Mouse (Mus musculus): ENCODE data around the gene Trim44. TPM values are rescaled to one million over a fixed set of nuclear protein-coding genes. Genes with fewer than 3 reads are reported as not detected.

Trim44 gene
- total and polyA plus RNA-seq, 2 experiments from 2014 or later, result 41.2 to 116 TPM

- no peak for DNase-seq
- no peaks in the 10 kb centered on the region for H3K27me3 ChIP-seq (ENCODE audit: insufficient read depth, low read length)
- H3K27ac ChIP-seq (ENCODE audit: low read depth, low read length), result no peak overlapping the region
- H3K36me3 ChIP-seq (ENCODE audit: insufficient read depth), result no peaks in the 10 kb centered on the region
- H3K9ac ChIP-seq, result no peak overlapping the region
- H3K4me2 ChIP-seq (ENCODE audit: low read depth), result no peak overlapping the region
- no peaks in the 10 kb centered on the region for H3K9me3 ChIP-seq (ENCODE audit: low read length)
- ATAC-seq, result no peak
- no peak for TF ChIP-seq CTCF (IDR thresholded peaks at IDR 0.05; ENCODE audit: low read depth)
- no peak overlapping the region for H3K4me3 ChIP-seq (ENCODE audit: low read depth, low read length)
- 78% methylated on average over 3 of the region's 3 CpGs for WGBS
- no peaks in the 10 kb centered on the region for H3K4me1 ChIP-seq (ENCODE audit: insufficient read depth)
These were observed 76.5 kb downstream of the Trim44 start for GRCm38 (mm10) chr2:102331092-102331491.

- no peak for TF ChIP-seq CTCF (IDR thresholded peaks at IDR 0.05; ENCODE audit: low read depth)
- 87% methylated on average over 2 of the region's 2 CpGs for WGBS
These were observed 81.7 kb downstream of the Trim44 start for GRCm38 (mm10) chr2:102325921-102326320.

GRCm38 (mm10) chr2:102324336-102324735 lies 83.3 kb downstream of the Trim44 start:
- Histone ChIP-seq H3K27ac (ENCODE audit: low read depth, low read length) (no peak overlapping the region), H3K4me3 (ENCODE audit: low read depth, low read length) (no peak overlapping the region), H3K9ac (no peak overlapping the region), H3K27me3 (ENCODE audit: insufficient read depth, low read length) (no peaks in the 10 kb centered on the region), H3K4me2 (ENCODE audit: low read depth) (no peak overlapping the region), H3K4me1 (ENCODE audit: insufficient read depth) (no peaks in the 10 kb centered on the region), H3K9me3 (ENCODE audit: low read length) (no peaks in the 10 kb centered on the region), H3K36me3 (ENCODE audit: insufficient read depth) (no peaks in the 10 kb centered on the region)
- DNase-seq (no peak), ATAC-seq (no peak)
- TF ChIP-seq CTCF (IDR thresholded peaks at IDR 0.05; ENCODE audit: low read depth), result no peak

More at GRCm38 (mm10) chr2:102325921-102326320, 81.7 kb downstream of the Trim44 start:
- Histone ChIP-seq H3K4me3 (ENCODE audit: low read depth, low read length) (no peak overlapping the region), H3K36me3 (ENCODE audit: insufficient read depth) (no peaks in the 10 kb centered on the region), H3K9ac (no peak overlapping the region), H3K4me1 (ENCODE audit: insufficient read depth) (no peaks in the 10 kb centered on the region), H3K4me2 (ENCODE audit: low read depth) (no peak overlapping the region), H3K27me3 (ENCODE audit: insufficient read depth, low read length) (no peaks in the 10 kb centered on the region), H3K27ac (ENCODE audit: low read depth, low read length) (no peak overlapping the region), H3K9me3 (ENCODE audit: low read length) (no peaks in the 10 kb centered on the region)
- DNase-seq (no peak), ATAC-seq (no peak)

- DNase-seq (peak; percentile 36), ATAC-seq (peak; percentile 58)
- H3K4me1 ChIP-seq (ENCODE audit: insufficient read depth), result no peaks in the 10 kb centered on the region
- no peaks in the 10 kb centered on the region for H3K9me3 ChIP-seq (ENCODE audit: low read length)
- H3K9ac ChIP-seq, result no peak overlapping the region
- no peak overlapping the region for H3K4me3 ChIP-seq (ENCODE audit: low read depth, low read length)
- no peaks in the 10 kb centered on the region for H3K27me3 ChIP-seq (ENCODE audit: insufficient read depth, low read length)
- 59% methylated on average over 3 of the region's 3 CpGs for WGBS
- H3K36me3 ChIP-seq (ENCODE audit: insufficient read depth), result no peaks in the 10 kb centered on the region
- H3K4me2 ChIP-seq (ENCODE audit: low read depth), result no peak overlapping the region
- no peak for TF ChIP-seq CTCF (IDR thresholded peaks at IDR 0.05; ENCODE audit: low read depth)
- H3K27ac ChIP-seq (ENCODE audit: low read depth, low read length), result no peak overlapping the region
These were observed 91.1 kb downstream of the Trim44 start for GRCm38 (mm10) chr2:102316540-102316939.

GRCm38 (mm10) chr2:102315153-102315552 lies 92.5 kb downstream of the Trim44 start:
- Histone ChIP-seq H3K4me2 (ENCODE audit: low read depth) (no peak overlapping the region), H3K36me3 (ENCODE audit: insufficient read depth) (no peaks in the 10 kb centered on the region), H3K27ac (ENCODE audit: low read depth, low read length) (no peak overlapping the region), H3K4me3 (ENCODE audit: low read depth, low read length) (no peak overlapping the region), H3K4me1 (ENCODE audit: insufficient read depth) (no peaks in the 10 kb centered on the region), H3K9me3 (ENCODE audit: low read length) (no peaks in the 10 kb centered on the region), H3K27me3 (ENCODE audit: insufficient read depth, low read length) (no peaks in the 10 kb centered on the region), H3K9ac (no peak overlapping the region)
- 93% methylated on average over 4 of the region's 4 CpGs for WGBS
- no peak for TF ChIP-seq CTCF (IDR thresholded peaks at IDR 0.05; ENCODE audit: low read depth)
- no peak for DNase-seq
- no peak for ATAC-seq

- 12% methylated on average over 1 of the region's 1 CpGs for WGBS
These were observed 93.0 kb downstream of the Trim44 start for GRCm38 (mm10) chr2:102314610-102315009.

GRCm38 (mm10) chr2:102314068-102314467 lies 93.6 kb downstream of the Trim44 start:
- Histone ChIP-seq H3K36me3 (ENCODE audit: insufficient read depth) (no peaks in the 10 kb centered on the region), H3K4me3 (ENCODE audit: low read depth, low read length) (no peak overlapping the region), H3K27me3 (ENCODE audit: insufficient read depth, low read length) (no peaks in the 10 kb centered on the region), H3K9ac (no peak overlapping the region), H3K4me1 (ENCODE audit: insufficient read depth) (no peaks in the 10 kb centered on the region), H3K27ac (ENCODE audit: low read depth, low read length) (no peak overlapping the region), H3K9me3 (ENCODE audit: low read length) (no peaks in the 10 kb centered on the region), H3K4me2 (ENCODE audit: low read depth) (no peak overlapping the region)
- ATAC-seq, result no peak
- no peak for DNase-seq
- no peak for TF ChIP-seq CTCF (IDR thresholded peaks at IDR 0.05; ENCODE audit: low read depth)
- WGBS, result 94% methylated on average over 2 of the region's 2 CpGs

More at GRCm38 (mm10) chr2:102314610-102315009, 93.0 kb downstream of the Trim44 start:
- TF ChIP-seq CTCF (IDR thresholded peaks at IDR 0.05; ENCODE audit: low read depth), result no peak
- no peak overlapping the region for H3K4me3 ChIP-seq (ENCODE audit: low read depth, low read length)
- no peaks in the 10 kb centered on the region for H3K36me3 ChIP-seq (ENCODE audit: insufficient read depth)
- no peaks in the 10 kb centered on the region for H3K9me3 ChIP-seq (ENCODE audit: low read length)
- H3K4me2 ChIP-seq (ENCODE audit: low read depth), result no peak overlapping the region
- H3K27me3 ChIP-seq (ENCODE audit: insufficient read depth, low read length), result no peaks in the 10 kb centered on the region
- no peak overlapping the region for H3K27ac ChIP-seq (ENCODE audit: low read depth, low read length)
- DNase-seq (no peak), ATAC-seq (no peak)
- no peaks in the 10 kb centered on the region for H3K4me1 ChIP-seq (ENCODE audit: insufficient read depth)
- no peak overlapping the region for H3K9ac ChIP-seq

GRCm38 (mm10) chr2:102312903-102313302 lies 94.7 kb downstream of the Trim44 start:
- no peak for DNase-seq
- Histone ChIP-seq H3K27me3 (ENCODE audit: insufficient read depth, low read length) (no peaks in the 10 kb centered on the region), H3K4me3 (ENCODE audit: low read depth, low read length) (no peak overlapping the region), H3K27ac (ENCODE audit: low read depth, low read length) (no peak overlapping the region), H3K9ac (no peak overlapping the region), H3K36me3 (ENCODE audit: insufficient read depth) (no peaks in the 10 kb centered on the region), H3K9me3 (ENCODE audit: low read length) (no peaks in the 10 kb centered on the region), H3K4me2 (ENCODE audit: low read depth) (no peak overlapping the region), H3K4me1 (ENCODE audit: insufficient read depth) (no peaks in the 10 kb centered on the region)
- TF ChIP-seq CTCF (IDR thresholded peaks at IDR 0.05; ENCODE audit: low read depth), result no peak
- no peak for ATAC-seq
- WGBS, result 94% methylated on average over 1 of the region's 1 CpGs
